Mouse (Mus musculus) stomach, embryonic 16.5 days (tissue): Measurements from ENCODE around the gene Atpaf1. TPM values are rescaled to one million over a fixed set of nuclear protein-coding genes. Genes with fewer than 3 reads are reported as not detected.

Experiments
- ATAC-seq: fragments of 200-750 bp; cut with Nextera tagmentation; 2 replicates; pipeline ENCODE4 v1.8.0; 2017; ENCODE audit warnings: moderate number of reproducible peaks, moderate TSS enrichment; ENCODE audit not compliant: insufficient read depth, low FRiP score
- H3K27ac ChIP-seq: fragments of 300-500 bp; sonication (generic); 2 replicates; pipeline ENCODE4 v1.5.1; 2014; ENCODE audit warnings: low read length
- H3K27me3 ChIP-seq: fragments of 300-500 bp; sonication (generic); 2 replicates; pipeline ENCODE4 v1.6.1; 2014; ENCODE audit warnings: low read length, control low read depth, mixed read lengths; ENCODE audit not compliant: control insufficient read depth, insufficient read depth
- H3K36me3 ChIP-seq: fragments of 300-500 bp; sonication (generic); 2 replicates; pipeline ENCODE4 v1.6.1; 2014; ENCODE audit warnings: low read length; ENCODE audit not compliant: control insufficient read depth, insufficient read depth
- H3K4me1 ChIP-seq: fragments of 300-500 bp; sonication (generic); 2 replicates; pipeline ENCODE4 v1.6.1; 2014; ENCODE audit warnings: low read length, control low read depth, mixed read lengths; ENCODE audit not compliant: control insufficient read depth, insufficient read depth
- H3K4me2 ChIP-seq: fragments of 300-500 bp; sonication (generic); 2 replicates; pipeline ENCODE4 v1.6.1; 2014; ENCODE audit warnings: low read depth, low read length, mixed read lengths
- H3K4me3 ChIP-seq: fragments of 300-500 bp; sonication (generic); replicated peaks from 2 replicates; pipeline ENCODE4 v1.5.1; 2014; ENCODE audit warnings: mild to moderate bottlenecking, low read length
- H3K9ac ChIP-seq: fragments of 300-500 bp; sonication (generic); 2 replicates; pipeline ENCODE4 v1.6.1; 2014; ENCODE audit warnings: low read length
- H3K9me3 ChIP-seq: fragments of 300-500 bp; sonication (generic); replicated peaks from 2 replicates; pipeline ENCODE4 v1.6.1; 2016; ENCODE audit warnings: low read length, control low read depth; ENCODE audit not compliant: control insufficient read depth
- WGBS: fragments of 180-500 bp; shearing (Covaris S2); extraction: QIAGEN DNeasy Blood & Tissue Kit; methylation state at CpG from one replicate; pipeline ENCODE4 v1.1.7; 2014; 5-methylcytosine and 5-hydroxymethylcytosine counted together
- polyA plus RNA-seq: library from polyadenylated mRNA; unstranded; fragments of >200 nt; fragmentation: Nextera tagmentation; extraction: Ambion mirVana; gene quantifications from 2 replicates; pipeline ENCODE4 v1.2.1, GENCODE M21; 2015

Gene Atpaf1
- polyA plus RNA-seq, 1 experiment from 2014 or later = 36.2 TPM

GRCm38 (mm10) chr4:115863880-115864279, 79.3 kb downstream of the Atpaf1 start:
- no peaks in the 10 kb centered on the region for H3K4me1 ChIP-seq
- H3K27ac ChIP-seq = no peak overlapping the region
- H3K9me3 ChIP-seq = no peaks in the 10 kb centered on the region
- 26% methylated on average over 10 of the region's 10 CpGs for WGBS
- H3K36me3 ChIP-seq = peaks cover 3% of the 10 kb centered on the region; the same call in 1 of the 2 replicates
- no peak overlapping the region for H3K9ac ChIP-seq
- H3K4me2 ChIP-seq = no peak overlapping the region
- no peaks in the 10 kb centered on the region for H3K27me3 ChIP-seq
- ATAC-seq = no peak
- no peak overlapping the region for H3K4me3 ChIP-seq

Other genes with a start within 250 kb of the Atpaf1 start
- not detected in 2 replicates for gene Cyp4a31, start 221.2 kb upstream of the Atpaf1 start, polyA plus RNA-seq
- not detected in 2 replicates for gene Cyp4a32, start 183.8 kb upstream of the Atpaf1 start, polyA plus RNA-seq
- 2.1 and 2.5 TPM in 2 replicates for gene Cyp4b1, start 137.1 kb upstream of the Atpaf1 start, polyA plus RNA-seq
- 30.1 and 31.3 TPM in 2 replicates for gene Efcab14, start 47.1 kb upstream of the Atpaf1 start, polyA plus RNA-seq
- 0.28 TPM in 1 of 2 replicates, not detected in the other for gene Tex38, start 3.8 kb upstream of the Atpaf1 start, polyA plus RNA-seq
- gene Mob3c, start 43.3 kb downstream of the Atpaf1 start, polyA plus RNA-seq = 11.8 and 12.9 TPM in 2 replicates
- 42.4 and 42.5 TPM in 2 replicates for gene Mknk1, start 54.4 kb downstream of the Atpaf1 start, polyA plus RNA-seq
- gene Kncn, start 99.6 kb downstream of the Atpaf1 start, polyA plus RNA-seq = not detected in 2 replicates
- gene 6430628N08Rik, start 105.9 kb downstream of the Atpaf1 start, polyA plus RNA-seq = not detected in 2 replicates
- gene Dmbx1, start 155.1 kb downstream of the Atpaf1 start, polyA plus RNA-seq = not detected in 2 replicates
- 14.0 and 15.9 TPM in 2 replicates for gene Faah, start 233.1 kb downstream of the Atpaf1 start, polyA plus RNA-seq